Mouse (Mus musculus): ENCODE measurements at regions not wholly inside any gene's neighbourhood (a gene's known extent, or its start where the extent isn't known, plus 50 kb on each side); places are given as distances from the start of the nearest gene placed in this dataset.
A peak's percentile ranks its signal among the peaks of the same experiment; 100 is the strongest.

DNA sequence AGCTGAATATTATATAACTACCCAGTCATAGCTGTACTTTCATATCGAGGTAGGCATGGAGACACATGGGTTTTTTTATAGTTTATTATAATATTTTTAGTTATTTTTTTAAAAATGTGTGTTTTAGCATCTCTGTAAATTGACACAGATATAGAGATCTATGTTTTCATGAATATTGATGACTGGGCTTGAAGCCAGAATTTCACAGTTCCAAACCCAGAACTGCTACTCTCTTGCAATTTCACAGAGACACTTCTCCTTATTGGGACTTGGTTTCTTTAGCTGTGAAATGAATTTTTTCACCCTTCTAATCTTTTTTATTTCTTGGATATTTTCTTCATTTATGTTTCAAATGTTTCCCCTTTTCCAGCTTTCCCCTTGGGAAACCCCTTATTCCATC lies 481.0 kb upstream of the Fam98a start:
- Histone ChIP-seq H3K36me3 (ENCODE audit: control insufficient read depth, insufficient read depth, low read length) (no peaks in the 10 kb centered on the region), H3K4me1 (ENCODE audit: control insufficient read depth, insufficient read depth, low read length) (no peaks in the 10 kb centered on the region), H3K9me3 (ENCODE audit: control insufficient read depth, low read length) (no peaks in the 10 kb centered on the region), H3K27ac (replicated peaks; ENCODE audit: low read depth, low read length) (no peak overlapping the region), H3K27me3 (ENCODE audit: control insufficient read depth, insufficient read depth, low read length) (no peaks in the 10 kb centered on the region), H3K4me2 (replicated peaks; ENCODE audit: low read depth, low read length, severe bottlenecking) (no peak overlapping the region), H3K4me3 (replicated peaks; ENCODE audit: low read length) (no peak overlapping the region), H3K9ac (ENCODE audit: low read depth, low read length, severe bottlenecking) (no peak overlapping the region)
- ATAC-seq (ENCODE audit: low FRiP score, low read depth) (no peak), DNase-seq (ENCODE audit: low spot score) (no peak)
- 67% methylated on average over 1 of the region's 1 CpGs for WGBS
- no peak for TF ChIP-seq POLR2A (IDR thresholded peaks at IDR 0.05; ENCODE audit: borderline replicate concordance, extremely low read depth, insufficient read depth, insufficient read length)

DNA sequence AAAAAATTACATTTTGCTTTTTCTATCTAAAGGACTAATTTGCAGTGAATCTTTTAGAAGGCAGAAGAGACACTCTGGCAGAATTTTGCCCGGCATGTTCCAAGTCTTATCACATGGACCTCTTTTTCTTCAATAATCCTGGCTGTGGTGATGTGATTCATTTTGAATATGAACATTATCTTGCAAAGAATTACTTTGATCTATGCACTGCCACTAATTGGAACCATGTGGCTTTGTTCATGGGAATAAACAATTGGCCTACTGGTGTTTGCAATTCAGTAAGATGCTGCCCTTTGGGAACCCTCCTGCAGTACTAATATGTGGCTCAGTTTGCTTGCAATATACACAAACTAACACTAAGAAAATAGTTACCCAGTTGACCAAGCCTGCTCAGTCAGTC lies 456.3 kb upstream of the Fam98a start:
- no peak for DNase-seq (ENCODE audit: low spot score)

DNA sequence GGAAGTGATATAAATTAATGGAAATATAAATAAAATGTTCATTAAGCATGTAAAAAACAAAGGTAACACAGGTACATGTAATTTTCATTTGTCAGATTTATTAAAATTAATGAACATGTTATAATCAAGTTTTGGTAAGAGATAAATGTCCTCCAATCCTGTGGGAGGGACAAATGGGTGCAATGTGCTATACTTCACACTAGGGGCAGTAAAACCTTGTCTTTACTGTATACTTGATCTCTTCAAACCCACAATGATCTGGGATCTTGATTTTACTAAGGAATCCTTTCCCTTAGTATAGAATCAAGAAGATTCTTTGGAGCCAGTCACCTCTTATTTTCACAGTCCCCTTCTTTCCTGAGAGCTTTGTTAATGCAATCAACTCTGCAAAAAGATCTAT lies 451.1 kb upstream of the Fam98a start:
- DNase-seq (ENCODE audit: low spot score), result peak; percentile 8
- no peak overlapping the region for H3K9ac ChIP-seq (ENCODE audit: low read depth, low read length, severe bottlenecking)
- TF ChIP-seq POLR2A (IDR thresholded peaks at IDR 0.05; ENCODE audit: borderline replicate concordance, extremely low read depth, insufficient read depth, insufficient read length), result no peak

More for the DNA sequence above, 456.3 kb upstream of the Fam98a start:
- TF ChIP-seq POLR2A (IDR thresholded peaks at IDR 0.05; ENCODE audit: borderline replicate concordance, extremely low read depth, insufficient read depth, insufficient read length), result no peak
- H3K4me3 ChIP-seq (replicated peaks; ENCODE audit: low read length), result no peak overlapping the region
- no peaks in the 10 kb centered on the region for H3K27me3 ChIP-seq (ENCODE audit: control insufficient read depth, insufficient read depth, low read length)
- no peak overlapping the region for H3K4me2 ChIP-seq (replicated peaks; ENCODE audit: low read depth, low read length, severe bottlenecking)
- no peak overlapping the region for H3K27ac ChIP-seq (replicated peaks; ENCODE audit: low read depth, low read length)
- H3K36me3 ChIP-seq (ENCODE audit: control insufficient read depth, insufficient read depth, low read length), result no peaks in the 10 kb centered on the region
- H3K4me1 ChIP-seq (ENCODE audit: control insufficient read depth, insufficient read depth, low read length), result no peaks in the 10 kb centered on the region
- no peaks in the 10 kb centered on the region for H3K9me3 ChIP-seq (ENCODE audit: control insufficient read depth, low read length)
- WGBS, result 72% methylated on average over 1 of the region's 1 CpGs
- H3K9ac ChIP-seq (ENCODE audit: low read depth, low read length, severe bottlenecking), result no peak overlapping the region
- ATAC-seq (ENCODE audit: low FRiP score, low read depth), result no peak

DNA sequence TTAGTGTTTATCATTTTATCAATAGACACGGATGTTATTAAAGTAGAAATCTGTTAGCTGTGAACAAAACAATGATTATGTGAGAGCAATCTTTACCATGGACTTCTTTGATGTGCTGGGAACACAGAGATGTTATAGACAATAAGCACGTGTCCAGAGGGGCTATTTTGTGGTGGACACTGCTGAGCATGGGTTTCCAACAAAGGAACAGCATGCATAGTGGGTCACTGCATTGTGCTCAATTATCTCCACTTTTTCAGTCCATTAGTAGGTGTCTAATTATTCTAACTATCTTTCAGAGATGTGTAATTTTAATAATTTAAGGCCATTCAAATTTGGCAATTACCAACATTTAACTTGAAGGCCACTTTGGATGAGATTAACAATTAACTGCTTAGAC lies 409.6 kb upstream of the Fam98a start:
- Histone ChIP-seq H3K4me1 (ENCODE audit: control insufficient read depth, insufficient read depth, low read length) (no peaks in the 10 kb centered on the region), H3K27me3 (ENCODE audit: control insufficient read depth, insufficient read depth, low read length) (no peaks in the 10 kb centered on the region), H3K36me3 (ENCODE audit: control insufficient read depth, insufficient read depth, low read length) (no peaks in the 10 kb centered on the region), H3K4me3 (replicated peaks; ENCODE audit: low read length) (no peak overlapping the region), H3K9ac (ENCODE audit: low read depth, low read length, severe bottlenecking) (no peak overlapping the region), H3K27ac (replicated peaks; ENCODE audit: low read depth, low read length) (no peak overlapping the region), H3K9me3 (ENCODE audit: control insufficient read depth, low read length) (no peaks in the 10 kb centered on the region), H3K4me2 (replicated peaks; ENCODE audit: low read depth, low read length, severe bottlenecking) (no peak overlapping the region)
- no peak for TF ChIP-seq POLR2A (IDR thresholded peaks at IDR 0.05; ENCODE audit: borderline replicate concordance, extremely low read depth, insufficient read depth, insufficient read length)
- WGBS, result 72% methylated on average over 2 of the region's 2 CpGs
- DNase-seq (ENCODE audit: low spot score), result no peak
- no peak for ATAC-seq (ENCODE audit: low FRiP score, low read depth)

More for the DNA sequence above, 451.1 kb upstream of the Fam98a start:
- no peak for ATAC-seq (ENCODE audit: low FRiP score, low read depth)
- Histone ChIP-seq H3K4me2 (replicated peaks; ENCODE audit: low read depth, low read length, severe bottlenecking) (no peak overlapping the region), H3K27me3 (ENCODE audit: control insufficient read depth, insufficient read depth, low read length) (no peaks in the 10 kb centered on the region), H3K27ac (replicated peaks; ENCODE audit: low read depth, low read length) (no peak overlapping the region), H3K9me3 (ENCODE audit: control insufficient read depth, low read length) (no peaks in the 10 kb centered on the region), H3K36me3 (ENCODE audit: control insufficient read depth, insufficient read depth, low read length) (no peaks in the 10 kb centered on the region), H3K4me1 (ENCODE audit: control insufficient read depth, insufficient read depth, low read length) (no peaks in the 10 kb centered on the region), H3K4me3 (replicated peaks; ENCODE audit: low read length) (no peak overlapping the region)

DNA sequence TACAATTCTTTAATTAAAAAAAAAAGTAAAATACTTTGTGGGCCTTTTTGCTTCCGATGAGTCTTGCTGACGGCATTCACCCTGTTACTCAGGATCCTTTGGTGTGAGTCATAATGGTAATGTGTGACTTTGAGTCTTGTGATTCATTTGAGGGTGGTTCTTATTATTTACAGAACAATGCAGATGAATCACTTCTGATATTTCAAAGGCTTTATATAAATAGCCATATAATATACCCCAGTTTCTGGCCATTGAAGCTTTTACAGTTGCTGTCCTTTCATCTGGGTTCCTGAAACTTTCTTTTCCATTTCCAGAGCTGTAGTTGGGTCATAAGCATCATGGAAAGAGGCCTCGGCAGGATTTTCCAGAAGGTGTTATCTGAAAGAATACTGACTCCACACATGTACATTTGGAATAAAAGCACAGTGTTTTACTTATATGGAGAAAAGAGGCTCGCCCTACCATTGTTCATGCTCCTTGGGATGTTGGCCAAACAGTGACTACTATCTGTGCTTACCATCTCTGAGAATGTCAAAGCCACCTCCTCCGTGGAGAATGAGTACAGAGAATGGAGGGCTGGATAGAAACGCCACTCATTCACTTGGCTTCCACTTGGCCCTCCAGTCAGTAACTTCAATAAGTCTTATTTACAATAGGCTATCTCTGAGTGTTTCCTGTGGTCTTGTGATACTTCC lies 385.1 kb upstream of the Fam98a start:
- TF ChIP-seq POLR2A (IDR thresholded peaks at IDR 0.05; ENCODE audit: borderline replicate concordance, extremely low read depth, insufficient read depth, insufficient read length), result no peak
- Histone ChIP-seq H3K27me3 (ENCODE audit: control insufficient read depth, insufficient read depth, low read length) (no peaks in the 10 kb centered on the region), H3K4me1 (ENCODE audit: control insufficient read depth, insufficient read depth, low read length) (no peaks in the 10 kb centered on the region), H3K27ac (replicated peaks; ENCODE audit: low read depth, low read length) (no peak overlapping the region), H3K4me2 (replicated peaks; ENCODE audit: low read depth, low read length, severe bottlenecking) (no peak overlapping the region), H3K9ac (ENCODE audit: low read depth, low read length, severe bottlenecking) (no peak overlapping the region), H3K9me3 (ENCODE audit: control insufficient read depth, low read length) (no peaks in the 10 kb centered on the region), H3K4me3 (replicated peaks; ENCODE audit: low read length) (no peak overlapping the region), H3K36me3 (ENCODE audit: control insufficient read depth, insufficient read depth, low read length) (no peaks in the 10 kb centered on the region)
- WGBS, result 84% methylated on average over 6 of the region's 6 CpGs
- ATAC-seq (ENCODE audit: low FRiP score, low read depth) (no peak), DNase-seq (ENCODE audit: low spot score) (no peak)

Measured in limb, embryonic 14.5 days (tissue).